Mouse (Mus musculus) thymus, postnatal 10 days (tissue): ENCODE data around the gene Mymk.

Source experiments
- DNase-seq, 2 experiments: peaks; one replicate each; pipeline ENCODE4 v3.0.0; 2021; ENCODE audit warnings: low spot score in 2 of 2

Mymk gene

GRCm38 (mm10) chr2:27036003-27036402 lies 36.0 kb downstream of the Mymk start:
- DNase-seq: no peak

- no peak for DNase-seq
These were observed 39.6 kb downstream of the Mymk start for GRCm38 (mm10) chr2:27032361-27032760.

- DNase-seq: no peak
These were observed 43.5 kb downstream of the Mymk start for GRCm38 (mm10) chr2:27028437-27029015.

- DNase-seq: peak; percentile 74 to 84
These were observed 44.2 kb downstream of the Mymk start, which contains the start of gene Slc2a6 for GRCm38 (mm10) chr2:27027618-27028436. TSS of gene Slc2a6 (minus strand) at chr2:27027998.

- no peak for DNase-seq
These were observed 44.9 kb downstream of the Mymk start for GRCm38 (mm10) chr2:27026857-27027617.

GRCm38 (mm10) chr2:27026332-27026731 lies 45.6 kb downstream of the Mymk start:
- DNase-seq: no peak

GRCm38 (mm10) chr2:27025545-27025944 lies 46.4 kb downstream of the Mymk start:
- no peak for DNase-seq

- DNase-seq: no peak
These were observed 47.8 kb downstream of the Mymk start for GRCm38 (mm10) chr2:27024136-27024535.

- DNase-seq: no peak
These were observed 49.4 kb downstream of the Mymk start for GRCm38 (mm10) chr2:27022612-27023011.

- DNase-seq: no peak
These were observed 50.9 kb downstream of the Mymk start for GRCm38 (mm10) chr2:27021103-27021502.

GRCm38 (mm10) chr2:27019530-27019929 lies 52.4 kb downstream of the Mymk start:
- no peak for DNase-seq

GRCm38 (mm10) chr2:27017802-27018201 lies 54.2 kb downstream of the Mymk start:
- DNase-seq: peak; percentile 32 to 77
